Mouse (Mus musculus): Measurements from ENCODE around the gene Tial1. TPM values are rescaled to one million over a fixed set of nuclear protein-coding genes. Genes with fewer than 3 reads are reported as not detected.

The Tial1 gene
- total and polyA plus RNA-seq, 3 experiments, result 18.4 to 43.4 (median 42.8) TPM

- H3K9ac ChIP-seq (ENCODE audit: low read depth, low read length), result no peak overlapping the region
- intact Hi-C loops (cut with DNase I), result loop anchor here (1.0 to 2.0 kb wide), 4 partner anchors 48 to 231 kb away; partner anchors contain the start of gene Bag3
- TF ChIP-seq POLR2A (IDR thresholded peaks at IDR 0.05; ENCODE audit: insufficient read depth, low read depth, low read length), result no peak
- peak; percentile 79 for TF ChIP-seq EP300 (IDR thresholded peaks at IDR 0.05; ENCODE audit: insufficient read depth, low read depth, low read length)
- TF ChIP-seq CTCF (IDR thresholded peaks at IDR 0.05), result peak; percentile 84
- peak overlapping the region; percentile 32; the same call in 1 of the 2 replicates for H3K4me3 ChIP-seq
- WGBS, result 23% methylated on average over 10 of the region's 10 CpGs
- no peaks in the 10 kb centered on the region for H3K36me3 ChIP-seq (ENCODE audit: control insufficient read depth, insufficient read depth, low read length)
- H3K27me3 ChIP-seq (ENCODE audit: control insufficient read depth, insufficient read depth, low read length), result no peaks in the 10 kb centered on the region
- DNase-seq, result peak; percentile 78 to 81
- no peaks in the 10 kb centered on the region for H3K79me2 ChIP-seq (replicated peaks; ENCODE audit: control insufficient read depth, insufficient read depth, low read length)
- no peaks in the 10 kb centered on the region for H3K4me1 ChIP-seq (ENCODE audit: control insufficient read depth, insufficient read depth, low read length)
- no peak overlapping the region for H3K27ac ChIP-seq
Measured at GRCm38 (mm10) chr7:128474322-128474721, 12.8 kb upstream of the Tial1 start.

DNA sequence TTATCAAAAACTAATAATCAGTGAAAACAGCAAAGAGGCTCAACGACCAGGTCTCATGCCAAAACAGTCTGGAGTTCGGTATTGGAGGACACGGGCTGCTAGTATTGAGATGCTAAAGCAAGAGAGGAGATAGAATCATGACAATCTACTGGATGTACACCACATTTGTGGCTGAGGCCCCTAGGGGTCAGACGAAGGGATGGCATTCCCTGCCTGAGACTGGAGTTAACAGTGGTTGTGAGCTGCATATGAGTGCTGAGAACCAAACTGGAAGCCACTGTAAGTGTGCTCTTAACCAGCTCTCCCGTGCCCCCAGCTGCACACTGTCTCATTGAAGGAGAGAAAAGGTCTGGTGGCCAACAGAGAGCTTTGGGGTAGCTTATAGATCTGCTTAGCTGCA lies 889 bp upstream of the Tial1 start:
- no peak overlapping the region for H3K9ac ChIP-seq (ENCODE audit: low read depth, low read length)
- WGBS, result 68% methylated on average over 5 of the region's 5 CpGs
- intact Hi-C loops (cut with DNase I), result loop anchor here (5.0 kb wide), 2 partner anchors 150 to 225 kb away; partner anchors contain the start of genes 9130023H24Rik, Armc5 and Inpp5f

DNA sequence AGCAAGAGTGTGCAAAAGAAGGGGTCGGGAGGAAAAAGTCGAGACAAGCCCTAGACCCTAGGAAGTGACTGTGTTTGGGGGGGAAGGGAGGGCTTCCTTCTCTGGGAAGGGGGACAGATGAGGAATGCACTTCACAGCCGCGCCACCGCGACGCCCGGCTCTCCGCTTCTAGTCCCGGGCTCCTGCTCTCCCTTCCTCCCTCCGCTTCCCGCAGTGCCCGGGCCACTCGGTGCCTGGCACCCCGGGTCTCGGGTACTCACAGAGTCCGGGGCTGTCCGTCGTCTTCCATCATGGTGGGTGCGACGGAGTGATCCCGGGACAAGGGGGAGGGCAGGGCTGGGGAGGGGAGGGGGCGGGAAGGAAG lies 670 bp downstream of the Tial1 start:
- peak overlapping the region; percentile 81 for H3K9ac ChIP-seq (ENCODE audit: low read depth, low read length)
- H3K27ac ChIP-seq, result peak overlapping the region; percentile 100
- peak overlapping the region; percentile 57 for H3K4me3 ChIP-seq
- 0% methylated on average over 17 of the region's 23 CpGs for WGBS
- H3K27me3 ChIP-seq (ENCODE audit: control insufficient read depth, insufficient read depth, low read length), result no peaks in the 10 kb centered on the region
- peaks cover 5% of the 10 kb centered on the region for H3K4me1 ChIP-seq (ENCODE audit: control insufficient read depth, insufficient read depth, low read length)
- no peaks in the 10 kb centered on the region; the same call in 1 of the 2 replicates for H3K79me2 ChIP-seq (replicated peaks; ENCODE audit: control insufficient read depth, insufficient read depth, low read length)
- no peak for DNase-seq
- no peak for TF ChIP-seq POLR2A (IDR thresholded peaks at IDR 0.05; ENCODE audit: insufficient read depth, low read depth, low read length)
- TF ChIP-seq CTCF (IDR thresholded peaks at IDR 0.05), result no peak
- no peak for TF ChIP-seq EP300 (IDR thresholded peaks at IDR 0.05; ENCODE audit: insufficient read depth, low read depth, low read length)
- peaks cover 9% of the 10 kb centered on the region for H3K36me3 ChIP-seq (ENCODE audit: control insufficient read depth, insufficient read depth, low read length)
- intact Hi-C loops (cut with DNase I), result loop anchor here (2.0 to 5.0 kb wide), 4 partner anchors 42 to 224 kb away; partner anchors contain the start of genes 9130023H24Rik, Armc5, Bag3 and Inpp5f

More for the DNA sequence above, 889 bp upstream of the Tial1 start:
- Histone ChIP-seq H3K36me3 (ENCODE audit: control insufficient read depth, insufficient read depth, low read length) (peaks cover 7% of the 10 kb centered on the region), H3K4me3 (no peak overlapping the region), H3K79me2 (replicated peaks; ENCODE audit: control insufficient read depth, insufficient read depth, low read length) (no peaks in the 10 kb centered on the region; the same call in 1 of the 2 replicates), H3K27me3 (ENCODE audit: control insufficient read depth, insufficient read depth, low read length) (no peaks in the 10 kb centered on the region), H3K4me1 (ENCODE audit: control insufficient read depth, insufficient read depth, low read length) (peaks cover 5% of the 10 kb centered on the region), H3K27ac (no peak overlapping the region)
- TF ChIP-seq POLR2A (IDR thresholded peaks at IDR 0.05; ENCODE audit: insufficient read depth, low read depth, low read length) (no peak), CTCF (IDR thresholded peaks at IDR 0.05) (no peak), EP300 (IDR thresholded peaks at IDR 0.05; ENCODE audit: insufficient read depth, low read depth, low read length) (no peak)
- no peak for DNase-seq

- intact Hi-C loops (cut with DNase I), result loop anchor here (2.0 to 5.0 kb wide), 4 partner anchors 41 to 223 kb away; partner anchors contain the start of genes 9130023H24Rik, Armc5, Bag3 and Inpp5f
- H3K27ac ChIP-seq, result peak overlapping the region; percentile 100
- peak overlapping the region; percentile 81 for H3K9ac ChIP-seq (ENCODE audit: low read depth, low read length)
- DNase-seq, result peak; percentile 49 to 64
- H3K36me3 ChIP-seq (ENCODE audit: control insufficient read depth, insufficient read depth, low read length), result peaks cover 9% of the 10 kb centered on the region
- no peak for TF ChIP-seq CTCF (IDR thresholded peaks at IDR 0.05)
- TF ChIP-seq POLR2A (IDR thresholded peaks at IDR 0.05; ENCODE audit: insufficient read depth, low read depth, low read length), result no peak
- WGBS, result under 1% methylated on average over 36 of the region's 36 CpGs
- H3K27me3 ChIP-seq (ENCODE audit: control insufficient read depth, insufficient read depth, low read length), result no peaks in the 10 kb centered on the region
- no peaks in the 10 kb centered on the region; the same call in 1 of the 2 replicates for H3K79me2 ChIP-seq (replicated peaks; ENCODE audit: control insufficient read depth, insufficient read depth, low read length)
- peak overlapping the region; percentile 57 for H3K4me3 ChIP-seq
- peaks cover 5% of the 10 kb centered on the region for H3K4me1 ChIP-seq (ENCODE audit: control insufficient read depth, insufficient read depth, low read length)
Measured at GRCm38 (mm10) chr7:128460131-128460864, 1.2 kb downstream of the Tial1 start.

DNA sequence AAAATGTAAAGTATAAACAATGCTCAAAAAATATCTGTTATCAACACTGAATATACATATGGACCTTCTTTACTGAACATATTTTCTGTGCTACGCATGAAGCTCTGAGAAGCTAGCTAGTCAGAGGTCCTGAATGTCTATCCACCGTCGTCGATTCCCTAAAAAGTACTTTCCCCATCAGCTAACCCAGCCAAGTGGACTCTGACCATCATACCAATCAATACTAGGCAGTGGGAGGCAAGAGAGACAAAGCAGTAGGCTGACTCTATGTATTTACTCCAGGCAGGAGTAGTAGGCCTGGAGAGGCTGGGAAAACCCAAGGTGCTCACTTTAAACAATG lies 1.8 kb downstream of the Tial1 start:
- WGBS, result 15% methylated on average over 4 of the region's 4 CpGs
- DNase-seq, result no peak
- H3K36me3 ChIP-seq (ENCODE audit: control insufficient read depth, insufficient read depth, low read length), result peaks cover 9% of the 10 kb centered on the region
- H3K9ac ChIP-seq (ENCODE audit: low read depth, low read length), result no peak overlapping the region; the same call in 1 of the 2 replicates
- H3K4me3 ChIP-seq, result peak overlapping the region; percentile 57
- TF ChIP-seq CTCF (IDR thresholded peaks at IDR 0.05) (no peak), POLR2A (IDR thresholded peaks at IDR 0.05; ENCODE audit: insufficient read depth, low read depth, low read length) (no peak)
- no peaks in the 10 kb centered on the region for H3K27me3 ChIP-seq (ENCODE audit: control insufficient read depth, insufficient read depth, low read length)
- H3K79me2 ChIP-seq (replicated peaks; ENCODE audit: control insufficient read depth, insufficient read depth, low read length), result no peaks in the 10 kb centered on the region; the same call in 1 of the 2 replicates
- H3K27ac ChIP-seq, result no peak overlapping the region; the same call in 1 of the 2 replicates
- H3K4me1 ChIP-seq (ENCODE audit: control insufficient read depth, insufficient read depth, low read length), result peaks cover 5% of the 10 kb centered on the region
- intact Hi-C loops (cut with DNase I), result loop anchor here (2.0 to 5.0 kb wide), 4 partner anchors 41 to 222 kb away; partner anchors contain the start of genes 9130023H24Rik, Armc5, Bag3 and Inpp5f

GRCm38 (mm10) chr7:128458011-128458410 lies 3.5 kb downstream of the Tial1 start:
- no peak overlapping the region for H3K27ac ChIP-seq
- H3K27me3 ChIP-seq (ENCODE audit: control insufficient read depth, insufficient read depth, low read length), result no peaks in the 10 kb centered on the region
- no peak for DNase-seq
- H3K4me3 ChIP-seq, result no peak overlapping the region
- peaks cover 5% of the 10 kb centered on the region for H3K4me1 ChIP-seq (ENCODE audit: control insufficient read depth, insufficient read depth, low read length)
- no peak for TF ChIP-seq CTCF (IDR thresholded peaks at IDR 0.05)
- no peak for TF ChIP-seq EP300 (IDR thresholded peaks at IDR 0.05; ENCODE audit: insufficient read depth, low read depth, low read length)
- TF ChIP-seq POLR2A (IDR thresholded peaks at IDR 0.05; ENCODE audit: insufficient read depth, low read depth, low read length), result no peak
- H3K79me2 ChIP-seq (replicated peaks; ENCODE audit: control insufficient read depth, insufficient read depth, low read length), result no peaks in the 10 kb centered on the region; the same call in 1 of the 2 replicates
- intact Hi-C loops (cut with DNase I), result no loop called here
- no peak overlapping the region for H3K9ac ChIP-seq (ENCODE audit: low read depth, low read length)
- peaks cover 13% of the 10 kb centered on the region for H3K36me3 ChIP-seq (ENCODE audit: control insufficient read depth, insufficient read depth, low read length)

All from heart, adult 2 months (tissue).